Mouse (Mus musculus) midbrain, embryonic 16.5 days (tissue): Measurements from ENCODE around the gene Tnfsf13. TPM values are rescaled to one million over a fixed set of nuclear protein-coding genes. Genes with fewer than 3 reads are reported as not detected.
A peak's percentile ranks its signal among the peaks of the same experiment; 100 is the strongest.
"Not testable (repeated sequence)": the region's sequence is repeated elsewhere in the genome, so short reads cannot be mapped to it uniquely, and the experiment has no call there.

Source experiments
- ATAC-seq: fragments of 200-750 bp; cut with Nextera tagmentation; 2 replicates; pipeline ENCODE4 v1.8.0; 2017; ENCODE audit warnings: moderate TSS enrichment
- H3K27ac ChIP-seq: fragments of 300-500 bp; sonication (generic); 2 replicates; pipeline ENCODE4 v1.5.1; 2014; ENCODE audit warnings: mild to moderate bottlenecking, low read length, mixed read lengths
- H3K27me3 ChIP-seq: fragments of 300-500 bp; sonication (generic); 2 replicates; pipeline ENCODE4 v1.6.1; 2014; ENCODE audit warnings: low read depth, low read length, mixed read lengths; ENCODE audit not compliant: control insufficient read depth, insufficient read depth
- H3K36me3 ChIP-seq: fragments of 300-500 bp; sonication (generic); 2 replicates; pipeline ENCODE4 v1.6.1; 2014; ENCODE audit warnings: mild to moderate bottlenecking, low read length, moderate library complexity, mixed read lengths; ENCODE audit not compliant: control insufficient read depth, insufficient read depth
- H3K4me1 ChIP-seq: fragments of 300-500 bp; sonication (generic); 2 replicates; pipeline ENCODE4 v1.6.1; 2014; ENCODE audit warnings: mild to moderate bottlenecking, low read length, mixed read lengths; ENCODE audit not compliant: control insufficient read depth, insufficient read depth
- H3K4me2 ChIP-seq: fragments of 300-500 bp; sonication (generic); 2 replicates; pipeline ENCODE4 v1.6.1; 2014; ENCODE audit warnings: mild to moderate bottlenecking, low read length, mixed read lengths
- H3K4me3 ChIP-seq: fragments of 300-500 bp; sonication (generic); 2 replicates; pipeline ENCODE4 v1.5.1; 2014; ENCODE audit warnings: low read depth, mild to moderate bottlenecking, low read length, moderate library complexity, mixed read lengths
- H3K9ac ChIP-seq: fragments of 300-500 bp; sonication (generic); 2 replicates; pipeline ENCODE4 v1.6.1; 2014; ENCODE audit warnings: low read depth, low read length, mixed read lengths
- H3K9me3 ChIP-seq: fragments of 300-500 bp; sonication (generic); replicated peaks from 2 replicates; pipeline ENCODE4 v1.6.1; 2014; ENCODE audit warnings: mild to moderate bottlenecking, low read length, mixed read lengths; ENCODE audit not compliant: control insufficient read depth, poor library complexity, severe bottlenecking
- WGBS: fragments of 180-500 bp; shearing (Covaris S2); extraction: QIAGEN DNeasy Blood & Tissue Kit; methylation state at CpG from one replicate; pipeline ENCODE4 v1.1.7; 2014; 5-methylcytosine and 5-hydroxymethylcytosine counted together
- polyA plus RNA-seq: library from polyadenylated mRNA; unstranded; fragments of >200 nt; fragmentation: Nextera tagmentation; extraction: Ambion mirVana; gene quantifications from 2 replicates; pipeline ENCODE4 v1.2.1, GENCODE M21; 2015

Tnfsf13 gene
- 0.53 and 0.66 TPM in 2 replicates for polyA plus RNA-seq

- ATAC-seq = no peak
- 36% methylated on average over 10 of the region's 10 CpGs for WGBS
These were observed at the start of gene Tnfsf13 for GRCm38 (mm10) chr11:69685526-69686148. Gene Tnfsf13 (minus strand): TSS chr11:69685784.

GRCm38 (mm10) chr11:69731408-69731807, 45.8 kb upstream of the Tnfsf13 start:
- not testable (repeated sequence) for H3K9me3 ChIP-seq, H3K27ac ChIP-seq, H3K4me1 ChIP-seq, H3K9ac ChIP-seq, H3K4me2 ChIP-seq, H3K27me3 ChIP-seq, ATAC-seq, H3K4me3 ChIP-seq
- WGBS = 91% methylated on average over 2 of the region's 3 CpGs
- H3K36me3 ChIP-seq = peaks cover 21% of the 10 kb centered on the region

More at GRCm38 (mm10) chr11:69685526-69686148, at the start of gene Tnfsf13:
- no peaks in the 10 kb centered on the region for H3K9me3 ChIP-seq
- no peak within 1 kb of the TSS for H3K4me2 ChIP-seq
- peak within 1 kb of the TSS; percentile 50 for H3K27ac ChIP-seq
- no peaks in the 10 kb centered on the region for H3K27me3 ChIP-seq
- H3K36me3 ChIP-seq = no peaks in the 10 kb centered on the region
- no peak within 1 kb of the TSS for H3K4me3 ChIP-seq
- H3K9ac ChIP-seq = peak within 1 kb of the TSS; percentile 14; the same call in 1 of the 2 replicates
- peaks cover 15% of the 10 kb centered on the region for H3K4me1 ChIP-seq

- Histone ChIP-seq H3K27ac (no peak overlapping the region), H3K4me3 (no peak overlapping the region)
- WGBS = 15% methylated on average over 3 of the region's 3 CpGs
These were observed 43.5 kb upstream of the Tnfsf13 start for GRCm38 (mm10) chr11:69729063-69729462.

GRCm38 (mm10) chr11:69725951-69726350, 40.4 kb upstream of the Tnfsf13 start:
- H3K36me3 ChIP-seq = no peaks in the 10 kb centered on the region
- 35% methylated on average over 5 of the region's 5 CpGs for WGBS
- H3K27ac ChIP-seq = no peak overlapping the region
- no peak overlapping the region for H3K9ac ChIP-seq
- H3K9me3 ChIP-seq = no peaks in the 10 kb centered on the region
- no peak for ATAC-seq
- no peak overlapping the region for H3K4me2 ChIP-seq
- no peaks in the 10 kb centered on the region for H3K27me3 ChIP-seq
- no peaks in the 10 kb centered on the region for H3K4me1 ChIP-seq
- no peak overlapping the region for H3K4me3 ChIP-seq

More at GRCm38 (mm10) chr11:69729063-69729462, 43.5 kb upstream of the Tnfsf13 start:
- Histone ChIP-seq H3K9me3 (no peaks in the 10 kb centered on the region), H3K27me3 (no peaks in the 10 kb centered on the region), H3K9ac (no peak overlapping the region), H3K36me3 (peaks cover under 1% of the 10 kb centered on the region; the same call in 1 of the 2 replicates), H3K4me2 (no peak overlapping the region), H3K4me1 (no peaks in the 10 kb centered on the region)
- ATAC-seq = no peak

GRCm38 (mm10) chr11:69723074-69723473, 37.5 kb upstream of the Tnfsf13 start:
- H3K4me2 ChIP-seq = no peak overlapping the region
- 47% methylated on average over 2 of the region's 2 CpGs for WGBS
- no peak for ATAC-seq

GRCm38 (mm10) chr11:69720852-69721251, 35.3 kb upstream of the Tnfsf13 start:
- Histone ChIP-seq H3K4me3 (no peak overlapping the region), H3K4me2 (no peak overlapping the region), H3K9me3 (no peaks in the 10 kb centered on the region), H3K9ac (no peak overlapping the region), H3K36me3 (no peaks in the 10 kb centered on the region), H3K27ac (no peak overlapping the region), H3K4me1 (no peaks in the 10 kb centered on the region), H3K27me3 (no peaks in the 10 kb centered on the region)
- WGBS = 85% methylated on average over 6 of the region's 6 CpGs
- no peak for ATAC-seq

More at GRCm38 (mm10) chr11:69723074-69723473, 37.5 kb upstream of the Tnfsf13 start:
- H3K36me3 ChIP-seq = no peaks in the 10 kb centered on the region
- no peaks in the 10 kb centered on the region for H3K9me3 ChIP-seq
- no peaks in the 10 kb centered on the region for H3K27me3 ChIP-seq
- no peaks in the 10 kb centered on the region for H3K4me1 ChIP-seq
- H3K27ac ChIP-seq = no peak overlapping the region
- no peak overlapping the region for H3K4me3 ChIP-seq
- no peak overlapping the region for H3K9ac ChIP-seq

- no peaks in the 10 kb centered on the region for H3K27me3 ChIP-seq
- no peaks in the 10 kb centered on the region for H3K9me3 ChIP-seq
- no peak for ATAC-seq
- no peak overlapping the region for H3K4me3 ChIP-seq
- H3K9ac ChIP-seq = no peak overlapping the region
- H3K4me1 ChIP-seq = no peaks in the 10 kb centered on the region
- H3K36me3 ChIP-seq = no peaks in the 10 kb centered on the region
- H3K27ac ChIP-seq = no peak overlapping the region
- H3K4me2 ChIP-seq = no peak overlapping the region
- 69% methylated on average over 6 of the region's 6 CpGs for WGBS
These were observed 33.8 kb upstream of the Tnfsf13 start for GRCm38 (mm10) chr11:69719423-69719822.

GRCm38 (mm10) chr11:69718661-69719060, 33.1 kb upstream of the Tnfsf13 start:
- Histone ChIP-seq H3K9ac (0 out of 2 replicates have a peak overlapping the region, but pooled peaks have one; percentile 11), H3K36me3 (no peaks in the 10 kb centered on the region), H3K4me2 (0 out of 2 replicates have a peak overlapping the region, but pooled peaks have one; percentile 7), H3K9me3 (no peaks in the 10 kb centered on the region), H3K27me3 (no peaks in the 10 kb centered on the region), H3K4me1 (no peaks in the 10 kb centered on the region), H3K4me3 (no peak overlapping the region), H3K27ac (no peak overlapping the region)
- WGBS = 22% methylated on average over 15 of the region's 15 CpGs
- no peak for ATAC-seq

- no peak overlapping the region for H3K9ac ChIP-seq
- no peaks in the 10 kb centered on the region for H3K36me3 ChIP-seq
- no peak overlapping the region for H3K4me2 ChIP-seq
- H3K27me3 ChIP-seq = no peaks in the 10 kb centered on the region
- ATAC-seq = no peak
- H3K27ac ChIP-seq = no peak overlapping the region
- 71% methylated on average over 4 of the region's 4 CpGs for WGBS
- H3K9me3 ChIP-seq = no peaks in the 10 kb centered on the region
- no peaks in the 10 kb centered on the region for H3K4me1 ChIP-seq
- H3K4me3 ChIP-seq = no peak overlapping the region
These were observed 31.4 kb upstream of the Tnfsf13 start for GRCm38 (mm10) chr11:69716953-69717352.
